Mouse (Mus musculus) ES-E14 (cell line): Measurements from ENCODE around the gene Elovl1. TPM values are rescaled to one million over a fixed set of nuclear protein-coding genes. Genes with fewer than 3 reads are reported as not detected.

Source experiments
- DNase-seq: peaks from one replicate; pipeline ENCODE4 v3.0.0-alpha.2; 2013; ENCODE audit warnings: low read depth, low spot score
- H3K27ac ChIP-seq: 2 replicates; pipeline ENCODE4 v1.5.1; 2012; ENCODE audit warnings: low read depth, mild to moderate bottlenecking, low read length, moderate library complexity, mixed read lengths; ENCODE audit not compliant: poor library complexity, insufficient read depth, severe bottlenecking
- H3K36me3 ChIP-seq: 2 replicates; pipeline ENCODE4 v1.6.1; 2012; ENCODE audit warnings: mild to moderate bottlenecking, low read length, moderate library complexity, mixed read lengths; ENCODE audit not compliant: control insufficient read depth, poor library complexity, insufficient read depth, severe bottlenecking
- H3K4me1 ChIP-seq, 2 experiments: fragments of 150-350 bp in 1 of 2; sonication (generic) in 1 of 2; 2 replicates each; pipeline ENCODE4 v1.6.1; 2012; ENCODE audit warnings: low read length in 2 of 2, mild to moderate bottlenecking in 1 of 2, mixed read lengths in 1 of 2; ENCODE audit not compliant: control insufficient read depth in 2 of 2, insufficient read depth in 2 of 2, poor library complexity in 1 of 2
- H3K4me3 ChIP-seq, 2 experiments: fragments of 150-350 bp in 1 of 2; sonication (generic) in 1 of 2; 2 replicates each; pipeline ENCODE4 v1.5.1; 2012; ENCODE audit warnings: low read length in 2 of 2, low read depth in 1 of 2, mild to moderate bottlenecking in 1 of 2, mixed read lengths in 1 of 2; ENCODE audit not compliant: insufficient read depth in 1 of 2, poor library complexity in 1 of 2, severe bottlenecking in 1 of 2
- H3K9ac ChIP-seq: 2 replicates; pipeline ENCODE4 v1.6.1; 2012; ENCODE audit warnings: low read depth, mild to moderate bottlenecking, low read length, mixed read lengths; ENCODE audit not compliant: poor library complexity, insufficient read depth, severe bottlenecking
- H3K9me3 ChIP-seq: fragments of 150-350 bp; sonication (generic); 2 replicates; pipeline ENCODE4 v1.6.1; 2012; ENCODE audit warnings: low read depth, mild to moderate bottlenecking, low read length; ENCODE audit not compliant: control insufficient read depth, insufficient read depth
- CHD2 ChIP-seq: IDR thresholded peaks from 2 replicates; pipeline ENCODE4 v1.6.1; 2014; ENCODE audit warnings: mild to moderate bottlenecking, low read depth, low read length, inconsistent platforms
- HCFC1 ChIP-seq: IDR thresholded peaks from 2 replicates; pipeline ENCODE4 v1.6.1; 2012; ENCODE audit warnings: low read length, inconsistent platforms, borderline replicate concordance; ENCODE audit not compliant: insufficient read depth
- MAFK ChIP-seq: IDR thresholded peaks from 2 replicates; pipeline ENCODE4 v1.6.1; 2014; ENCODE audit warnings: mild to moderate bottlenecking, low read depth, low read length, inconsistent platforms; ENCODE audit not compliant: insufficient read depth
- ZC3H11A ChIP-seq: IDR thresholded peaks from 2 replicates; pipeline ENCODE4 v1.6.1; 2012; ENCODE audit warnings: low read depth, mild to moderate bottlenecking, inconsistent platforms, low read length, borderline replicate concordance
- ZNF384 ChIP-seq: IDR thresholded peaks from 2 replicates; pipeline ENCODE4 v1.6.1; 2012; ENCODE audit warnings: low read depth, low read length, inconsistent platforms
- in situ Hi-C, 2 experiments: fragments of 600-800 bp; cut with MboI; formaldehyde crosslinking; loops; one replicate each; pipeline ENCODE4 v1.15.1; 2025; ENCODE audit warnings: low sequenced_read_pairs in 2 of 2, inconsistent platforms in 1 of 2; ENCODE audit not compliant: unreplicated experiment in 2 of 2
- total RNA-seq: library from RNA; depleted of rRNA; stranded (reverse); fragments of 300-350 nt; gene quantifications from 2 replicates; pipeline ENCODE4 v1.2.3, GENCODE M21; 2012

Elovl1 gene
- total RNA-seq, 1 experiment, result 33.4 TPM

DNA sequence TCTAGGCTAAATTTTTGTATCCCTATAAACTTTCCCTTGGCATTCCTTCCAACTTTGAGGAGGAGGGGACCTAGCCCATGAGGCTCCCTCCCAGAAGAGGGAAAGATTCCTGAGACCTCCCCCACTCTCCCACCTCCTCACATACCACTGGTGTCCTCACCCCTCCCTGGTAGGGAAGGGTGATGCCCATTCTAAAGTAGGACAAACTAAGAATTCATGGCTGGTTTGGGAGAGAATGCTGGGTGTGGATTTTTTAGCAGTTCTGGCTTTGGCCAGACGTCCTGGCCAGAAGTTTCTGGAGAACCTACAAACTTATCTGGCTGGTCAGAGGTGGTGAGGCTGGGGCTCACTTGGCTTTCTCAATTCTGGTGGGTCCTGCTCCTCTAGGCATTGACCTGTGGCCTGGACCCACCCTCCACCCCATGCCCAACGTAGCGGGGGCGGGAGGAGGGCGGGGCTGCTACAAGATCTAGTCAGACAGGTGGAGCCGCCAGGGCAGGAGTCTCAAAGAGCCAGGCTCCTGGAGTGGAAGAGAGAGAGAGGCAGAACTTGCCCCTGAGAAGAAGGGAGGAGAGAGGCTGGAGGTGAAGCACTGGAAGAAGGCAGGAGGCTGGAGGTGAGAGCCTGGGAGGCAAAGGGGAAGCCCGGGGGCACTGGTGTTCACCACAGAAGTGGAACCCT is 1.5 kb downstream of the Elovl1 start:
- TF ChIP-seq HCFC1, result no peak
- TF ChIP-seq ZNF384, result no peak
- no peak for TF ChIP-seq ZC3H11A
- TF ChIP-seq CHD2, result no peak
- no peak for TF ChIP-seq MAFK
- in situ Hi-C loops, result no loop called here
- Histone ChIP-seq H3K4me1 (peaks cover 0 to 24% of the 10 kb centered on the region in 2 experiments; a peak in 2 of 4 replicates), H3K4me3 (no peak overlapping the region), H3K36me3 (peaks cover 38% of the 10 kb centered on the region), H3K27ac (no peak overlapping the region), H3K9me3 (no peaks in the 10 kb centered on the region), H3K9ac (no peak overlapping the region)
- no peak for DNase-seq

DNA sequence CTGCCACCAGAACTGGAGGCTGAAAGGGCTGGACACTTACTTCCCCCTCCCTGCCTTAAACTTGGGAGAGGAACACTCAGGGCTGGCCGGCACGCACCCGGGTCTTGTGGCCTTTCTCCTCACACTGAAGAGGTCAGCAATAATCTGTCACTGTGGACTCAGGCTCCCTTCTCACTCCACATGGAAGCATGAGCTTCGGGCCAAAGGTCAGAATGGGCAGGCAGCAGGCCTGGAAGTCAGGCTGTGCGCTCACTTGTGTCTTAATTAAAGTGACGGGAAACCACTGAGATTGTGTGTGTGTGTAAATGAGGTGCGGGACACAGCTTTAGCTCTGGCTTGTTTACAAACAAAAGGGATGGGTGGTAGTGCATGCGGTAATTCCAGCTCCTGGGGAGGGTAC is 4.4 kb downstream of the Elovl1 start:
- H3K9me3 ChIP-seq, result no peaks in the 10 kb centered on the region
- no peak overlapping the region for H3K9ac ChIP-seq
- H3K4me1 ChIP-seq, result peaks cover 0 to 37% of the 10 kb centered on the region in 2 experiments; a peak in 2 of 4 replicates
- H3K4me3 ChIP-seq, result no peak overlapping the region
- TF ChIP-seq ZNF384, result no peak
- no peak for TF ChIP-seq MAFK
- no peak for TF ChIP-seq CHD2
- TF ChIP-seq HCFC1, result no peak
- no peak for TF ChIP-seq ZC3H11A
- H3K36me3 ChIP-seq, result peaks cover 60% of the 10 kb centered on the region
- no peak overlapping the region for H3K27ac ChIP-seq
- in situ Hi-C loops, result no loop called here
- DNase-seq, result no peak

DNA sequence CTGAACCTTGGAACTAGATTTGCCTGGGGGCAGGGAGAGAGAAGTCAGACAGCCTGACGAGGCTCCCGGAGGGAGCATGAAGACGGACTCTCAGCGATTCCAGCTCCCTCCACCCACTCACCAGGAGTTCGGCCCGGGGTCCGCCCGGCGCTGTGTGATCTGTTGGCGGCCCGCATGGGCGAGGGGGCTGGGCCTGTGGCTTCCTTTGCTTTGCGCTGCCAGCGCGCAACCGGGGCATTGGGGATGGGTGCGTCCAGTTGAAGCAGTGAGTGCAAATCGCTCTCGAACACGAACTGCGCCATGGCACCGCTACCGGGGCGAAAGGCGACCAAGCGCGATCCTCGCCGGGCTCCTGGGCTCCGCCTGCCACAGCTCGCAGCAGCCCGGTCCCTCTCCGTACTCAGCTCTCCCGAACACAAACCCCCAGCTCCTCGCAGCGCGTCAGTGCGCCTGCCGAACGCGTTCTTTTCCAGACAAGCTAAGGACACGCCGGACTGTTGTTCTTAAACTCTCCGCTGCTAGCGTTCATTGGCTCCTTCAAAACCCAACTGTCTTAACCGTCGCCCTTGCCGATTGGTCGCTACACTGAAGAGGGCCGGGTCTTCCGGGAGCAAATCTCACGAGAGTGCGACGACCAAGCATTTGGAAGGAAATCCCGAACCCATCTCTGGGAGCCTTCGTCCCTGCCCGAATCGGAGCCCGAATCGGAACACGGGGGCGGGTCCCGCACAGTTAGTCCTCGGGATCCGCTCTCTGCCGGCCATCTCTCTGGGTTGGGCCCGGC is 9.1 kb downstream of the Elovl1 start, which contains the start of gene Cdc20:
TSS of gene Cdc20 (minus strand) at position 533 of the 784 bp plus-strand sequence.
- Histone ChIP-seq H3K4me3 (peak within 1 kb of the TSS; percentile 90 to 99), H3K36me3 (peaks cover 42% of the 10 kb centered on the region), H3K9ac (peak within 1 kb of the TSS; percentile 99), H3K9me3 (no peaks in the 10 kb centered on the region), H3K27ac (peak within 1 kb of the TSS; percentile 84), H3K4me1 (peaks cover 3 to 20% of the 10 kb centered on the region in 2 experiments; a peak in 2 of 4 replicates)
- in situ Hi-C loops, result no loop called here
- peak; percentile 96 for DNase-seq
- 0 out of 2 replicates have a peak, but pooled peaks have one; percentile 59 for TF ChIP-seq HCFC1
- peak; percentile 97 for TF ChIP-seq CHD2
- no peak for TF ChIP-seq ZNF384

DNA sequence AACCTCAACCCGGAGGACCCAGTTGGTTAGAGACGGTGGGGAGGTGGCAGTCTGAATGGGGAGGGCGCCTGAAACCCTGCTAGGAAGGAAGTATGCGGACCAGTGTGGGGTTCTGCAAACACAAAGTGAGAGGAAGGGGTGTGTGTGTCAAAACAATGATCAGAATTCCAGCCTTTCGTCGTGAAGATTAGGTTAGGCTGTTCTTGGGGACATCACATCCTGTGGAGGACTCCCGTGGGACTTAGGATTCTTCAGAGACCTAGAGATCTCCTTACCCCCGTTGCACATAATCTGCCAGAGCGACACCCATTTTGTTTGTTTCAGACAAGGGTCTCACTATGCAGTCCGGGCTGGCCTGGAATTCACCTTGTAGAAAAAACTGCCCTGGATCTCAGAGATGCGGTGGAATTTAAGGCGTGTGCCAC is 9.9 kb downstream of the Elovl1 start:
- TF ChIP-seq ZC3H11A, result no peak
- TF ChIP-seq ZNF384, result peak; percentile 82
- Histone ChIP-seq H3K9me3 (no peaks in the 10 kb centered on the region), H3K4me3 (peak overlapping the region; percentile 62 to 70), H3K27ac (peak overlapping the region; percentile 84), H3K9ac (peak overlapping the region; percentile 80), H3K4me1 (peaks cover 3 to 18% of the 10 kb centered on the region in 2 experiments; a peak in 2 of 4 replicates), H3K36me3 (peaks cover 34% of the 10 kb centered on the region)
- DNase-seq, result no peak
- in situ Hi-C loops, result no loop called here

DNA sequence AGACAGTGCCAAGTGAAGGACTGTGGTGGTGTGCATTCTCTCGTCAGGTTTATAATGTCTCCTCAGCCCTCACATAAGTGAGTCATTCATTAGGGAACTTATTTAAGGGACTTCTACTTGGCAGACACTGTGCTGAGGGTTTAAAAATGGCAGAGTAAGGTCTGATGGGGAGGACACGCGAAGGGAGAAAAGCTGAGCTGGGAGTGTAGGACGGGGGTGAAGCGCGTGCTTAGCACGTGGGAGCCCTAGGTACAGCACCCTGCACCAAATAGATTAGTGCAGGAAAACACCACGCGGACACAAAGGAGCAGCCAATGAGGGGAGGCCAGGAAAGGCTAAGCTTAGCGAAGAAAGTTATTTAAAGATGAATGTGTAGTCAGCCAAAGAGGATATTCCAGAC is 17.2 kb downstream of the Elovl1 start:
- TF ChIP-seq MAFK (no peak), ZC3H11A (no peak), ZNF384 (no peak), CHD2 (no peak), HCFC1 (no peak)
- Histone ChIP-seq H3K9me3 (no peaks in the 10 kb centered on the region), H3K9ac (no peak overlapping the region), H3K36me3 (no peaks in the 10 kb centered on the region), H3K4me3 (no peak overlapping the region), H3K27ac (no peak overlapping the region), H3K4me1 (peaks cover 0 to 12% of the 10 kb centered on the region in 2 experiments; a peak in 3 of 4 replicates)
- no peak for DNase-seq
- in situ Hi-C loops, result no loop called here
